Mouse (Mus musculus) spleen, adult 2 months (tissue): Measurements from ENCODE around the gene Brdt.

ENCODE experiments used
- CTCF ChIP-seq: fragments of 200-500 bp; IDR thresholded peaks from 2 replicates; pipeline ENCODE4 v1.5.1; 2011; ENCODE audit warnings: mild to moderate bottlenecking, inconsistent platforms; ENCODE audit not compliant: insufficient read depth, insufficient read length, insufficient replicate concordance; ENCODE audit errors: extremely low read depth
- POLR2A ChIP-seq: fragments of 200-500 bp; IDR thresholded peaks from 2 replicates; pipeline ENCODE4 v1.6.1; 2011; ENCODE audit warnings: low read depth, low read length, inconsistent platforms

DNA sequence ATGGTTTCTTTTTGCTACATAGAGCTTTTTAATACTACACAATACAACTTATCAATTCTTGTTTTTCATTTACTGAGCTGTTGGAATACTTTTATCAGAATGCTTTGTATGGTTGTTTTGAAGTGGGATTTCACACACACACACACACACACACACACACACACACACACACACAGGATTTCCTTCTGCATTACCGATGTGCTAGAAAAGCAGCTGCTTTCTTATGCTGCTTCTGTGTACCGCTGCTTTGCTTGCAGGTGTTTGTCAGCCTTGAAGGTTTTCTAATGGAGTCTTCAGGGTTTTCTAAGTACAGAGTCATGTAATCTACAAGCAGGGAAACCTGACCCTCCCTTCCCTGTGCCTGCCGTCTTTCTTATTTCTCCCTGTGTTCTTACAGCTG lies 23.0 kb downstream of the Brdt start:
- TF ChIP-seq POLR2A (no peak), CTCF (no peak)
